Mouse (Mus musculus) layer of hippocampus, adult 9-10 months (tissue): ENCODE data around the gene Caprin2.
"Not testable (repeated sequence)": the region's sequence is repeated elsewhere in the genome, so short reads cannot be mapped to it uniquely, and the experiment has no call there.

Source experiments
- DNase-seq: peaks from one replicate; pipeline ENCODE4 v3.0.0; 2022; ENCODE audit warnings: low spot score

The Caprin2 gene

GRCm38 (mm10) chr6:148895773-148896506 is at the start of gene Caprin2:
TSS of gene Caprin2 (minus strand) at chr6:148896237.
- DNase-seq = peak; percentile 56

DNA sequence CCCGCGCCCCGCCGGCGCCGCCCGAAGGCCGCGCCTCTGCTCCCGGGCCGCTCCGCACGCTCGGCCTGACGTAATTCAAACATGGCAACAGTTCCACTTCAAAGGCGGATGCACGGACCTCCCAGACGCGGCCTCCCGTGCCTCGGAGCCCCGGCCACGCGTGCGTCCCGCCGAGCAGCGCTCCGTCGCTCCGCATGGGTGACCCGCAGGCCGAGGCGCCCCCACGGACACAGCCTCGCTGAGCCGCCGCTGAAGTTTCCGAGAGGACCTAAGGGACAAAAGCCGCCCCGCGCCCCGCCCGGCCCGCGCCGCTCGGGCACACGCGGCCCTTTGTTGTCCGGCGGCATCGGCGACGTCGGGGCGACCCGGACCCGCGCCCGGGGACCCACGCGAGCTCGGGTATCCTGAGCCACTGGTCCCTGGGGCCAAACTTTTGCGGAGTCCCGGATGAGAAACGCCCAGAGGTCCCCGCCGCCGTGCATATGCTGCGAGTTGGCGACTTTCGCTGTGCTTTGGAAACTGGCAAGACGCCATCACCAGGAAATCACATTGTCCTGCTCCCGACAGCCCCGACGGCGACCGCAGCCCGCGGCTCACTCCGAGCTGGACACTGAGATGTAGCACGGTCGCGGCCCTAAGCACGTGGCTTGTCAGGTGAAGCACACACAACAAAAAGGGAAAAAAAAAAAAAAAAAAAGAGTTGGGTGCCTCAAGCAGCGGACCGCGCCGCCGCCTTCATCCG is 48.9 kb upstream of the Caprin2 start:
- DNase-seq = no peak

DNA sequence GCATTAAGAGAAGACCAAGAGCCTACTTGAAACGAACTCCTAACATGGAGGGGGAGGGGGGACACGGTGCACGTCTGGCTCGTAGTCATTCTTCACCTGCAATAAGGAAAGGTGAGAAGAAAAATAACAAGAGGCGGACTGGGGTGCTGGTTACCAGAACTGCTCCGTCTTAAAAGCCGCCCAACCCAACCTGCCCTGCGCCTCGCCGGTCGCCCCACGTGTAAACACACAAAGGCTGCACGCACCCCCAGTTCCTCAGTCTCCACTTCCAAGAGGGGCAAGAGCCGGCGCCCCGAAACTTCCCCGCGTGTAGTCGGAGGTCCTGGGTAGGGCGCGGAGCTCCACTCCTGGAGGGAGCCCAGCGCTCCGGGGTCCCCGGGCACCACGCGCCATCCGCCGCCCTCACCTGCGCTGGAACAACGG is 48.3 kb upstream of the Caprin2 start:
- no peak for DNase-seq

- no peak for DNase-seq
Observed at GRCm38 (mm10) chr6:148943695-148944094, 47.7 kb upstream of the Caprin2 start.

DNA sequence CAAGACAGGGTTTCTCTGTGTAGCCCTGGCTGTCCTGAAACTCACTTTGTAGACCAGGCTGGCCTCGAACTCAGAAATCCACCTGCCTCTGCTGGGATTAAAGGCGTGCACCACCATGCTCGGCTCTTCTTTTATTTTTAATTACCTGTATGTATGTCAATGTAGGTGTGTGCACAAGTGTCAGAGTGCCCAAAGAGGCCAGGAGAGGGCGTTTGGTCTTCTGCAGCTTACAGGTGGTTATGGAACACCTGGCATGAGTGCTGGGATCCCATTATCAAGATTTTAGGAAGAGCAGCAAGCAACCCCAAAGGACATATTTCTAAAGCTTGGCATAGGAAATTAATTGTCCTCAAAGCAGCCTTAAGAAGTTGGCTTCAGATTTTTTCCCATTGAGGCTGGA is 46.4 kb upstream of the Caprin2 start:
- no peak for DNase-seq

GRCm38 (mm10) chr6:148941880-148942279 is 45.8 kb upstream of the Caprin2 start:
- DNase-seq = no peak

- not testable (repeated sequence) for DNase-seq
Observed at GRCm38 (mm10) chr6:148940383-148940782, 44.3 kb upstream of the Caprin2 start.

DNA sequence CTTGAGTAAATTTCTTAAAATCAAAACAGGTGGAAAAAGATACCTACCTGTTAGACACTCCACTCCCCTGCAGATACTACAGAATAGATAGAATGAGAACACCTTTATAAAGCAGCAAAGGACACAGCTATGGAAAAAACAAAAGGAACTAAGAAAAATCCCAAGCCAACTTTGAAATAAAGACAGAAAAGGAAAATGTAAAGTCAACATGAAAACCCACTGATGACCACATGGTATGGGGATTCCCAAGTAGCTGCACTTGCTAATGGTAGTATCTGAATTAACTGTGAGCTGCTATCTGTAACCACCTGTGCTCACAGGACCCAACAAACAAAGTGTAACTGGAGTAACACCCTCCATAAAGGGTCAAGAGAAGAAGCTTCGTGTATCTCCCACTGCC is 41.7 kb upstream of the Caprin2 start:
- no peak for DNase-seq

DNA sequence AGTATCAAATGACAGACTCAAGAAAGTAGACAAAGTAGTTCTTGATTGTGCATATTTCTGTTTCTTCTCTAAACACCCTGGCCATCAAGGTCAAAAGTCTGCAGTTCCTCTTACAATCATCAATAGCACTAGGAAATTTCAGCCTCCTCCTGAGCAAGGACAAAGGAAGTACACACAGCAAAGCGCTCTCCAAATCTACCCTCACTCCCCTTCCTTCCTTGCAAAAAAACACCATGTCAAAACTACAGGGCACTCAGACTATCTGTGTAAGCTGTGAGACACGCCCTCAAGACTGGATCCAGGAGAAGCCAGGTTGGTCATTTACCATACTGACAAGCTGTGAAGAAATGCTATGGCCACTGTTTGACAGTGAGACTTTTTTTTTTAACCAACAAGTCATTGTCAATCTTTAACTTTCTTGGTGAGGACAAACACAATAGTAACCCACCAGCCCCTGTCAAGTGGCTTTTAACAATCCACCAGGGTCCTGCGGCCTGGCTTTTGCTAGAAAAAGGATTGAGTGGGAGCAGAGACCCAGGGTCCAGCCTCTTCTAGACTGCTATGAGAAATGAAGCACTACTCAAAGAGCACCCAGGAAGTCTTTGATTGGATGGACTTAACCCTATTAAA is 39.0 kb upstream of the Caprin2 start:
- DNase-seq = no peak

- DNase-seq = no peak
Observed at GRCm38 (mm10) chr6:148931281-148931680, 35.2 kb upstream of the Caprin2 start.

GRCm38 (mm10) chr6:148918841-148919398 is 22.9 kb upstream of the Caprin2 start:
- DNase-seq = no peak

DNA sequence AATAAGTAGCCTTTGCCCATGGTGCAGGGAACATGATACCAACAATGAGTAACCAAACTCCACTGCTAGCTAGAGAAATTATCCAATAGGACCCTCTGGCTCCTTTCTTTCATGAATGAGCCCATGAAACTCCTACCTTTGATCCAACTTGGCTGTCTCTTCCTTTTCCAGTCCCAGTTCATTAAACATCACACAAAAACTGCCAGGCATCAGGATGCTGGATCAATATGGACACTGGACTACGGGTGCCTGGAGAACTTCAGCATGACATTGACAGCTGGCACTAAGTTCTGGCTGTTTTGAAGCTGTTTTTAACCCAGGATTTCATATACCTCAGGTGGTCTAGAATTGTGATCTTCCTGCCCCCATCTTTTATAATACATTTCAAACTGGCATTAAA is 21.6 kb upstream of the Caprin2 start:
- DNase-seq = no peak

GRCm38 (mm10) chr6:148916817-148917216 is 20.8 kb upstream of the Caprin2 start:
- no peak for DNase-seq

DNA sequence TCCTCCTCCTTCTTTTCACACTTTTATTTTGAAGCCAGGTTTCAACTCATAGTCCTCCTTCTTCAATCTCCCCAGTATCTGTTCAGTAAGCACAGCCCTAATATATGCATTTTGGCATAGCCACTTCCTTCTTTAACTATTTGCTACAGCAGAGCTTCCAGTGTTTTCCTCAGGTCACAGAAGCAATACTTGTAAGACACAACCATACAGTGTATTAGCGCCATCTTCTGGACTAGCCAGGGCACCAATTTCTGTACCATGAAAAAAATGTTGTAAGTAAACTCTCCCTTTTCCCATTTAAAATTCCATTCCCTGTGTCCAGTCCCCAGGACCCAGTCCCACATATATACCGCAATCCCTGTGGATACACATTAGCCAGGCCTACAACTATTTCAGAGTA is 17.9 kb upstream of the Caprin2 start:
- peak; percentile 58 for DNase-seq

DNA sequence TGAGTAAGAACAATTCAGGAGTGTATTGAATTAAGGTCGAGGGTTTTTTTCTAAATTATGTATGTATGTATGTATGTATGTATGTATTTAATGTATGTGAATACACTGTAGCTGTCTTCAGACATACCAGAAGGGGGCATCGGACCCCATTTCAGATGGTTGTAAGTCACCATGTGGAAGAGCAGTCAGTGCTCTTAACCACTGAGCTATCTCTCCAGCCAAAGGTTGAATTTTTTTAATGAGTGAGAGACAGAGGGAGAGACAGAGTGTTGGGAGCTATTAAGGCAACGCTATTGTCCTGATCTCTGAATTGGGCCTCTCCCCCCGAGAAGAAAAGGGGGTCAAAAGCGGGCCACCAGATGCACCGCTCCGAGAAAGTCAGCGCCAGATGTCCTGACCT is 15.9 kb upstream of the Caprin2 start:
- not testable (repeated sequence) for DNase-seq

GRCm38 (mm10) chr6:148906958-148907357 is 10.9 kb upstream of the Caprin2 start:
- DNase-seq = no peak

DNA sequence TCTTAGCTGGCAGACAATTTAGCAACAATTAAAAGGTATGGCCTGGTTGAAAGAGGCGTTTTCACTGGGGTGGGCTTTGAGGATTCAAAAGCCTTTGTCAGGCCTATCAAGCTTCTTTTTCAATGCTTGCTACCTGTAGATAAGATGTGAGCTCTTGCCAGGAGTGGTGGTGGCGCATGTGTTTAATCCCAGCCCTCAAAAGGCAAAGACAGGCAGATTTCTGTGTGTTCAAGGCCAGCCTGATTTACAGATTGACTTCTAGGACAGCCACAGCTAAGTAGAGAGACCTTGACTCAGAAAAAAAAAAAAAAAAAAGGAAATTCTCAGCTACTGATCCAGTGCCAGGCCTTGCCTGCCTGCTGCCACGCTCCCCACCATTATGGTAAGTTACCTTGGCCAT is 6.7 kb upstream of the Caprin2 start:
- DNase-seq = no peak

DNA sequence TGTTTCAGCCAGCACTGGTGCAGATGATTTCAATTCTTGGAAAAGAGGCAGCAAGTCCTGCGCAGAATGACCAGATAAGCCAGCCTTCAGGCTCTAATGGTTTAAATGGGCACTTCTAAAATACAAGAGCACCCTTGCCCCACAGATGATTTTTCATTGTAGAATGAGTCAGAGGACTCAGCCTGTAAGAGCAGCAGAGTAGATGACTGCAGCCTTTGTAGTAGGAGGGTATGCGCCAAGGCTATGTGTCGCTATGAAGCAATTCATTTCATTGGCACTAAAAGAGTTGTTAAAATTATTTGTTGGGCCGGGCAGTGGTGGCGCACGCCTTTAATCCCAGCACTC is 442 bp upstream of the Caprin2 start:
- DNase-seq = no peak

DNA sequence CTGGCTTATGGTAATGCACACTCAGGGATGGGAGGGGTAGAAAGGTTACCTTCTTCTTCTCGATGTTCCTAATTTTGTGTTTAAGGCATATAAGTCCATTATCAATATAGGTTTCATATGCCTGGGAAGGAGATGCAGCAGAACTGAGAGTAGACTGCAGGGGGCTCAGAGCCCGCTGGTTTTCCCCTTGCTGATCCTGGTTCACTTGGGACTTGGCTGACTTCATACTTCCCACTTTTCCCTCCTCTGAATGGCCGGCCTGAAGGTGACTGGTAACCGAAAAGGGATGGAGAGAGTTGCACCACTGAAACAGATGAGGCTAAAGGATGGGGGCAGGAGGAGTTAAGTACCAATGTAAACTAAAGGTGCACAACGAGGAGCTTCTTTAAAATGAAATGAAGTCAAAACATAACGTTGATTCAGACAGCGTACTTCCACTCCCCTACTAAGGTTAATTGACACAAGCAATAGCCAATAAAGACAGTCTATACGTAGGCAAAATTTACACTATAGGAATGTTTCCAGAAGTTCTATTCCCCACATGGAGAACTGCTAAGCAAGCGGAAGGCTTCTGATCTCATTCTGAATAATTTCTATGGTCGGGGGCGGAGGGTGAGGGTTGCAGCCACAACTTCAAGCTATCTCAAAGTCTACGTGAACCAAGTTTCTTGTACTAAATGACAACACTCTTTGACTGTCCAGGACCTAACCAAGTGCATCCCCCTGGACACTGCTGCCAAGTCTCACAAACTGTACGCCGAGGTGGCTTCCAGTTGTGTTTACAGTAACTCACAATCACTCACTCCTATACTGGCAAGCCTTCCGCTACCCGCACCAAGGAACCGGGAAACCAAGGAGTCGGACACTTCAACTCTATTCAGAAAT is 907 bp downstream of the Caprin2 start:
- DNase-seq = no peak

GRCm38 (mm10) chr6:148873911-148874310 is 22.1 kb downstream of the Caprin2 start:
- DNase-seq = no peak

DNA sequence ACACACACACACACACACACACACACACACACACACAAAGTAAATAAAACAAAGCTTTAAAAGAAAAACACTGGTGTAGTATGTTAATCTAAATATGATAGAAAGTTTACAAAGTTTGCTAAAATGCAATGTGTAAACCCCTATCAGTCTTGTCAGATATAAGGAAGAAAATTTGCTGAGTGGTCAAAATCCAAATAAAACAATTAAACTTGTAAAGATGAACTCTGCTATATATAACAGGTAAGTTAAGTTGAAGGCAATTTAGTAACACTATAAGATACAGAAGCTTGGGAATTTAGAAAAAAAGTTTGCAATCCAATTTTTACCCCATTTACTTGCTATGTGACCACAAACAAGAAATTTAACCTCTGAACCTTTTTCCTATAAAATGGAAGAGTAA is 50.4 kb downstream of the Caprin2 start:
- DNase-seq = no peak

GRCm38 (mm10) chr6:148841760-148842159 is 54.3 kb downstream of the Caprin2 start:
- DNase-seq = no peak
